Mouse (Mus musculus) hematopoietic multipotent progenitor cell, adult 10-12 weeks (in vitro differentiated cells): ENCODE measurements around the gene Krt32. TPM values are rescaled to one million over a fixed set of nuclear protein-coding genes. Genes with fewer than 3 reads are reported as not detected.

Source experiments
- polyA plus RNA-seq: library from polyadenylated mRNA; stranded (reverse); fragments of >175 nt; gene quantifications from 2 replicates; pipeline ENCODE4 v1.2.3, GENCODE M21; 2012; ENCODE audit warnings: low replicate concordance

Gene Krt32
- polyA plus RNA-seq = not detected in 2 replicates

DNA sequence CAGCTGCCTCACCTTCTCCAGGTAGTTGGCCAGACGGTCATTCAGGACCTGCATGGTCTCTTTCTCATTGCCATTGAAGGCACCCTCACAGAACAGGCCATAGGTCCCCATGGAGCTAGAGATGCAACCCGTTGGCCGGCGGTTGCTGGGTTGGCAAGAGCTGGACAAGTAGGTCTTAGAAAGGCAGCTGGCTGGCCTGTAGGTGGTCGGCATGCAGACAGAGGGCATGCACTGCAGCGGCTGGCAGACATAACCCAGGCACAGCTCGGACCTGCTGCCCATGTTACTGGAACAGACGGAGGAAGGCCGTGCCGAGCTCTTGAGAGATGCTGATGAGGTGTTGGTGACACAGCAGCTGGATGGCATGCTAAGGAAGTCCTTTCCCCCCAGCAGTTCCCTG lies at the start of gene Krt32:
Gene Krt32 (minus strand): TSS at position 366 of the 400 bp plus-strand sequence.

DNA sequence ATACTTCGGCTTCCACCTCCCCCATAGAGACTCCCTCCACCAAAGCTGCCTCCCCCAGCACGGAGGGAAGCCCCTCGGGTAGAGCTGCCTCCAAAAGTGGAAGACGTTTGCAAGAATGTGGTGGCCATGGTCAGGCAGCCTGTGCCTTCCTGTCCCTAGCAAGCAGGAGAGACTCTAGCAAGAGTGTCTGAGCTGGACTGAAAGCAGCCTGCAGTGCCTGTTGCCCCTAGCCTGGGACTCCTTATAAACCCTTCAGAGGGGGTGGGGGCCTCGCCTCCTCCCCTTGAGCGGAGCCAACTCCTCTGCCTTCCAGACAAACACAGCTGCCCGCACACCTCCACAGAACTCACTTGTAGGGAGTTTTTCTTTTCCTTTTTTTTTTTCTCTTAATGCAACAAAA lies 47.7 kb upstream of the Krt32 start, which contains the start of gene Krt15:
Gene Krt15 (minus strand): TSS at position 198 of the 400 bp plus-strand sequence.

DNA sequence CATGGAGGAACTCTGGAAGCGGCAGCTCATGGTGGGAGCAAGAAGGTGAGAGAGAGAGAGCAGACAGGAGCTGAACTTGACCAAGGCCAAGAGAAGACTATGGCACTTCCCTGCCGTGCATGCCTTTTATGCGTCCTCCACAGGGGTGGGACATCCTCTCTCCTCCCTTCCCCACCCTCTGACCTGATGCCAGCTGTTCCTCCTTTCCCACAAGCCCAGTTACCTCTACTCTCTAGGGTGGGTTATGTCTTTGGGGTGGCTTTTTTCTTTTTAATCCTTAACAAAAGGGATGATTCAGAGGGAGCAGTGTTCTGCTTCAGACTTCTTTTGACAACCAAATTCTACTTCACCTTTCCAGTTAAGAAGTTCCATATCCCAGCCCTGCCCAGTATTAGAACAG lies 33.4 kb upstream of the Krt32 start, which contains the start of gene Krt13:
Gene Krt13 (minus strand): TSS at position 101 of the 400 bp plus-strand sequence.

DNA sequence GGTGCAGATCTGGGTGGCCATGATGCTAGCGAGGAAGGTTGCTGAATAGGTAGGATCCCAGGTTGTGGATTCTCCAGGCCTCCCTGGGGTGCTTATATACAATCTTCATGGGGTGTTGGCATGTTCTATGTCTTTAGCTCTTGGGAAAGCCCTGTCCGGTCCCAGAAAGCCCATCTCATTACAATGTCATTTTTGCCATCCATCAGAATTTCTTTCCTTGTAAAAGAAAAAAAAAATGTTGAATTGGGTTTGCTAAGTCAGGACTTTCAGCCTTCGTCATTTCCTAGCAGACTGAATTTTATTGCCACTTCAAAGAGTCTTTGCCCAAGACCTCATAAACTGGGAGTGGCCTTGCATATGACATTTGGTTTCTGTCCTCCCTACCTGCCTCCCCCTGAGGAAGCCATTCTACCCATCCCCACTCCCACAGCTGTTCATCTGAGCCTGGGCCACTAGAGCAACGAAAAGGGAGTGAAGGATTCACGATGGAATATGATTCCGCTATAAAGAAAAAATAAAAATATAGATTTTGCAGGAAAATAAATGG lies 17.6 kb upstream of the Krt32 start, which contains the start of gene Krt36:
Gene Krt36 (minus strand): TSS at position 51 of the 547 bp plus-strand sequence.

DNA sequence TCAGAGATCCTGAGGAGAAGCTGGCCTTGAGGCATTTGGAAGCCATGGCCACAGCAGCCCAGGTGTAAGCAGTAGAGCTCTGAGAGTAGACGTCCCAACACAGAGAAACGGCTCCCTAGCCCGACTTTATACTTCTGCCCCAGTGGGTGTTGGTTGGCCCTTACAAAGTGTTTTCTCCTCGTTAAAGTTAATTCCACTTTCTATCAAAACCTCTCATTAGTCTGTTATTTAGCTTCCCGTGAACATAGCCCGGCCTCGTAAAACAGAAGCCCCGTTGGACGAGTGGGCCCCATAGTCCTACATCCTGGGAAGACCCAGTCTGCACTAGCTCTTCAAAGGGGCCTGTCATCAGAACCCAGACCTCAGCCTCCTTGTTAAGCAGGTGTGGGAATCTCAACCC lies 8.1 kb upstream of the Krt32 start, which contains the start of gene Krt35:
Gene Krt35 (minus strand): TSS at position 101 of the 400 bp plus-strand sequence.

DNA sequence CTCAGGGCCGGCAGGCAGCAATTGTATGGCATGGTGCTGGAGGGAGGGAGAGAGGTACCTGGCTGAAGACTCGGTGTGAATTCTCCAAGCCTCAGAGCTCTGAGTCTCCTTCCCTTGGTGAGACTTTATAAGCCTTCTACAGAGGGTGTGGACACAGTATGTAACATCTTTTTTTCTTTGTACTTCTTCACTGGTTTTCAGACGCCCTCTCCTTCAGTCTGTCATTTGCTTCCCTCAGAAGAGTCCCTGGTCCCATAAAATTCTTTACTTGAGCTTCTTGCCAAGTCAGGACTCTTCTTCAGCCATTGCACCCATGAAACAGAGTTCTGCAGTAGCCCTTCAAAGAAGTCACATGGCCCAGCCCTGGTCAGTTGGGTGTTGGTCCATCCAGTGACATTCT lies 37.6 kb downstream of the Krt32 start, which contains the start of gene Krt31:
Gene Krt31 (minus strand): TSS at position 101 of the 400 bp plus-strand sequence.

DNA sequence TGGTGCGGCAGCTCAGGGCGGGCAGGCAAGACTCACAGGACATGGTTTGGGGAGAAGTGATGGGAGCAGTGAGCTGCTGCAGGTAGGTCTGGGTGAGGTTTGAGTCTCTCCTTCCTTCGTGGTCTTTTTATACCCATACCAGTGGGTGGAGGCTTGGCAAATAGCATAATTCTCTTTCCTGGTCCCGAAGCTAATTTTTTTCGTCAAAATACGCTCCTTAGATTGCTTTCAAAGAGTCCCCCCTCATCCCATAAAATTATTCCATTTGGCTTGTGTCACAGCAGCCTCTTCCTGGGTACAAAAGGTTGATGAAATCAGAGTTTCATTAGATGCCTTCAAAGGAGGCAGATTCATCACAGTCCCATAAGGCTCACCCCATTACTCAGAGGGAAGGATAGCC lies 46.6 kb downstream of the Krt32 start, which contains the start of gene Krt34:
Gene Krt34 (minus strand): TSS at position 101 of the 400 bp plus-strand sequence.

Other genes with a start within 250 kb of the Krt32 start
- gene Krtap4-16, start 236.6 kb downstream of the Krt32 start, polyA plus RNA-seq = not detected in 2 replicates
- gene Gm11568, start 230.3 kb downstream of the Krt32 start, polyA plus RNA-seq = not detected in 2 replicates
- not detected in 2 replicates for gene Gm11559, start 223.8 kb downstream of the Krt32 start, polyA plus RNA-seq
- not detected in 2 replicates for gene Krtap9-1, start 214.8 kb downstream of the Krt32 start, polyA plus RNA-seq
- not detected in 2 replicates for gene Gm11567, start 209.0 kb downstream of the Krt32 start, polyA plus RNA-seq
- gene Krtap31-1, start 180.3 kb downstream of the Krt32 start, polyA plus RNA-seq = not detected in 2 replicates
- gene Gm11565, start 173.5 kb downstream of the Krt32 start, polyA plus RNA-seq = not detected in 2 replicates
- gene Krtap31-2, start 151.9 kb downstream of the Krt32 start, polyA plus RNA-seq = not detected in 2 replicates
- not detected in 2 replicates for gene Krtap9-5, start 139.8 kb downstream of the Krt32 start, polyA plus RNA-seq
- gene Krtap29-1, start 109.2 kb downstream of the Krt32 start, polyA plus RNA-seq = not detected in 2 replicates
- gene Krtap16-1, start 101.6 kb downstream of the Krt32 start, polyA plus RNA-seq = not detected in 2 replicates
- not detected in 2 replicates for gene Krtap17-1, start 94.2 kb downstream of the Krt32 start, polyA plus RNA-seq
- gene Krt33a, start 72.0 kb downstream of the Krt32 start, polyA plus RNA-seq = not detected in 2 replicates
- not detected in 2 replicates for gene Krt33b, start 58.4 kb downstream of the Krt32 start, polyA plus RNA-seq
- gene Krt34, start 46.7 kb downstream of the Krt32 start, polyA plus RNA-seq = not detected in 2 replicates
- not detected in 2 replicates for gene Krt31, start 37.7 kb downstream of the Krt32 start, polyA plus RNA-seq
- 0.13 TPM in 1 of 2 replicates, not detected in the other for gene Krt35, start 8.0 kb upstream of the Krt32 start, polyA plus RNA-seq
- gene Krt36, start 17.4 kb upstream of the Krt32 start, polyA plus RNA-seq = not detected in 2 replicates
- 0.33 TPM in 1 of 2 replicates, not detected in the other for gene Krt13, start 33.3 kb upstream of the Krt32 start, polyA plus RNA-seq
- not detected in 2 replicates for gene Krt15, start 47.7 kb upstream of the Krt32 start, polyA plus RNA-seq
- gene Krt19, start 60.4 kb upstream of the Krt32 start, polyA plus RNA-seq = 0.12 and 0.14 TPM in 2 replicates
- not detected in 2 replicates for gene Krt9, start 105.0 kb upstream of the Krt32 start, polyA plus RNA-seq
- not detected in 2 replicates for gene Krt14, start 119.3 kb upstream of the Krt32 start, polyA plus RNA-seq
- not detected in 2 replicates for gene Krt16, start 160.7 kb upstream of the Krt32 start, polyA plus RNA-seq
- gene Krt17, start 172.8 kb upstream of the Krt32 start, polyA plus RNA-seq = 0.10 and 0.14 TPM in 2 replicates
- gene Krt42, start 181.6 kb upstream of the Krt32 start, polyA plus RNA-seq = not detected in 2 replicates
- gene Eif1, start 231.7 kb upstream of the Krt32 start, polyA plus RNA-seq = 448 and 588 TPM in 2 replicates
- gene Gast, start 246.2 kb upstream of the Krt32 start, polyA plus RNA-seq = not detected in 2 replicates